Mouse (Mus musculus) hindbrain, embryonic 15.5 days (tissue): Measurements from ENCODE around the gene Tcaf2. TPM values are rescaled to one million over a fixed set of nuclear protein-coding genes. Genes with fewer than 3 reads are reported as not detected.
A peak's percentile ranks its signal among the peaks of the same experiment; 100 is the strongest.

Experiments
- ATAC-seq: fragments of 200-750 bp; cut with Nextera tagmentation; 2 replicates; pipeline ENCODE4 v1.8.0; 2017; ENCODE audit warnings: low read depth, moderate number of reproducible peaks, moderate TSS enrichment; ENCODE audit not compliant: low FRiP score
- H3K27ac ChIP-seq: fragments of 300-500 bp; sonication (generic); replicated peaks from 2 replicates; pipeline ENCODE4 v1.5.1; 2015; ENCODE audit warnings: mild to moderate bottlenecking, inconsistent platforms
- H3K27me3 ChIP-seq: fragments of 300-500 bp; sonication (generic); 2 replicates; pipeline ENCODE4 v1.6.1; 2015; ENCODE audit warnings: control low read depth, inconsistent platforms
- H3K36me3 ChIP-seq: fragments of 300-500 bp; sonication (generic); 2 replicates; pipeline ENCODE4 v1.6.1; 2015; ENCODE audit warnings: control low read depth, inconsistent platforms
- H3K4me1 ChIP-seq: fragments of 300-500 bp; sonication (generic); replicated peaks from 2 replicates; pipeline ENCODE4 v1.6.1; 2015; ENCODE audit warnings: control low read depth, inconsistent platforms
- H3K4me2 ChIP-seq: fragments of 300-500 bp; sonication (generic); 2 replicates; pipeline ENCODE4 v1.6.1; 2015; ENCODE audit warnings: moderate library complexity, mild to moderate bottlenecking, inconsistent platforms
- H3K4me3 ChIP-seq: fragments of 300-500 bp; sonication (generic); 2 replicates; pipeline ENCODE4 v1.5.1; 2015; ENCODE audit warnings: mild to moderate bottlenecking, inconsistent platforms
- H3K9ac ChIP-seq: fragments of 300-500 bp; sonication (generic); 2 replicates; pipeline ENCODE4 v1.6.1; 2015; ENCODE audit warnings: inconsistent platforms
- H3K9me3 ChIP-seq: fragments of 300-500 bp; sonication (generic); 2 replicates; pipeline ENCODE4 v1.6.1; 2016; ENCODE audit warnings: control low read depth, inconsistent platforms
- WGBS: fragments of 180-500 bp; shearing (Covaris S2); methylation state at CpG from one replicate; pipeline ENCODE4 v1.1.7; 2015; 5-methylcytosine and 5-hydroxymethylcytosine counted together
- polyA plus RNA-seq: library from polyadenylated mRNA; unstranded; fragments of >200 nt; fragmentation: Nextera tagmentation; extraction: Ambion mirVana; gene quantifications from 2 replicates; pipeline ENCODE4 v1.2.1, GENCODE M21; 2015

The Tcaf2 gene
- polyA plus RNA-seq, 1 experiment from 2014 or later: 3.1 TPM

GRCm38 (mm10) chr6:42616904-42617303 is 28.1 kb downstream of the Tcaf2 start:
- no peaks in the 10 kb centered on the region for H3K36me3 ChIP-seq
- no peak for ATAC-seq
- H3K4me1 ChIP-seq: no peaks in the 10 kb centered on the region
- H3K9ac ChIP-seq: no peak overlapping the region
- H3K9me3 ChIP-seq: no peaks in the 10 kb centered on the region
- WGBS: 71% methylated on average over 2 of the region's 2 CpGs
- no peak overlapping the region for H3K4me2 ChIP-seq
- H3K27ac ChIP-seq: no peak overlapping the region
- H3K27me3 ChIP-seq: no peaks in the 10 kb centered on the region
- no peak overlapping the region for H3K4me3 ChIP-seq

- no peak for ATAC-seq
- Histone ChIP-seq H3K27me3 (no peaks in the 10 kb centered on the region), H3K4me3 (no peak overlapping the region), H3K9ac (no peak overlapping the region), H3K36me3 (no peaks in the 10 kb centered on the region), H3K4me2 (no peak overlapping the region), H3K4me1 (no peaks in the 10 kb centered on the region), H3K27ac (no peak overlapping the region), H3K9me3 (no peaks in the 10 kb centered on the region)
Observed at GRCm38 (mm10) chr6:42612218-42612617, 32.8 kb downstream of the Tcaf2 start.

GRCm38 (mm10) chr6:42610954-42611522 is 34.0 kb downstream of the Tcaf2 start:
- ATAC-seq: no peak
- Histone ChIP-seq H3K4me2 (no peak overlapping the region), H3K27ac (no peak overlapping the region), H3K9ac (no peak overlapping the region), H3K27me3 (no peaks in the 10 kb centered on the region), H3K4me1 (no peaks in the 10 kb centered on the region), H3K4me3 (no peak overlapping the region), H3K9me3 (no peaks in the 10 kb centered on the region), H3K36me3 (no peaks in the 10 kb centered on the region)
- 79% methylated on average over 4 of the region's 4 CpGs for WGBS

GRCm38 (mm10) chr6:42597592-42597991 is 47.5 kb downstream of the Tcaf2 start, which contains the start of gene Tcaf3:
Gene Tcaf3 (minus strand): TSS chr6:42597692.
- 66% methylated on average over 4 of the region's 4 CpGs for WGBS
- Histone ChIP-seq H3K9me3 (no peaks in the 10 kb centered on the region), H3K4me3 (no peak within 1 kb of the TSS), H3K36me3 (no peaks in the 10 kb centered on the region), H3K4me1 (no peaks in the 10 kb centered on the region), H3K9ac (no peak within 1 kb of the TSS), H3K27me3 (no peaks in the 10 kb centered on the region), H3K27ac (no peak within 1 kb of the TSS), H3K4me2 (no peak within 1 kb of the TSS)
- ATAC-seq: no peak

GRCm38 (mm10) chr6:42593138-42593882 is 51.7 kb downstream of the Tcaf2 start:
- no peak for ATAC-seq
- no peaks in the 10 kb centered on the region for H3K27me3 ChIP-seq
- no peaks in the 10 kb centered on the region for H3K4me1 ChIP-seq
- H3K4me3 ChIP-seq: no peak overlapping the region
- no peak overlapping the region for H3K27ac ChIP-seq
- whole genome bisulfite sequencing: 62% methylated on average over 17 of the region's 17 CpGs
- no peaks in the 10 kb centered on the region for H3K36me3 ChIP-seq
- no peak overlapping the region for H3K4me2 ChIP-seq
- H3K9ac ChIP-seq: no peak overlapping the region
- no peaks in the 10 kb centered on the region for H3K9me3 ChIP-seq

GRCm38 (mm10) chr6:42586569-42586968 is 58.5 kb downstream of the Tcaf2 start:
- Histone ChIP-seq H3K9ac (no peak overlapping the region), H3K4me1 (no peaks in the 10 kb centered on the region), H3K36me3 (no peaks in the 10 kb centered on the region), H3K4me3 (no peak overlapping the region), H3K27me3 (no peaks in the 10 kb centered on the region), H3K9me3 (no peaks in the 10 kb centered on the region), H3K27ac (no peak overlapping the region), H3K4me2 (no peak overlapping the region)
- no peak for ATAC-seq
- 90% methylated on average over 5 of the region's 5 CpGs for WGBS

GRCm38 (mm10) chr6:42583488-42583872 is 61.6 kb downstream of the Tcaf2 start:
- H3K9me3 ChIP-seq: no peaks in the 10 kb centered on the region
- H3K36me3 ChIP-seq: no peaks in the 10 kb centered on the region
- no peak overlapping the region for H3K27ac ChIP-seq
- no peak overlapping the region for H3K4me3 ChIP-seq
- H3K27me3 ChIP-seq: no peaks in the 10 kb centered on the region
- no peak overlapping the region for H3K9ac ChIP-seq
- ATAC-seq: no peak
- WGBS: 2% methylated on average over 7 of the region's 7 CpGs
- peak overlapping the region; percentile 32 for H3K4me2 ChIP-seq
- H3K4me1 ChIP-seq: no peaks in the 10 kb centered on the region

GRCm38 (mm10) chr6:42582741-42583487 is 62.1 kb downstream of the Tcaf2 start:
- Histone ChIP-seq H3K9ac (no peak overlapping the region), H3K4me1 (no peaks in the 10 kb centered on the region), H3K27ac (no peak overlapping the region), H3K4me3 (no peak overlapping the region), H3K27me3 (no peaks in the 10 kb centered on the region), H3K36me3 (no peaks in the 10 kb centered on the region), H3K4me2 (peak overlapping the region; percentile 32), H3K9me3 (no peaks in the 10 kb centered on the region)
- 70% methylated on average over 9 of the region's 9 CpGs for WGBS
- no peak for ATAC-seq

- Histone ChIP-seq H3K4me3 (no peak overlapping the region), H3K9ac (no peak overlapping the region), H3K36me3 (no peaks in the 10 kb centered on the region), H3K9me3 (no peaks in the 10 kb centered on the region), H3K4me2 (no peak overlapping the region), H3K4me1 (no peaks in the 10 kb centered on the region), H3K27me3 (no peaks in the 10 kb centered on the region), H3K27ac (no peak overlapping the region)
- ATAC-seq: no peak
- 87% methylated on average over 4 of the region's 4 CpGs for WGBS
Observed at GRCm38 (mm10) chr6:42578678-42579077, 66.4 kb downstream of the Tcaf2 start.

- Histone ChIP-seq H3K4me2 (no peak overlapping the region), H3K27ac (no peak overlapping the region), H3K9me3 (no peaks in the 10 kb centered on the region), H3K4me1 (no peaks in the 10 kb centered on the region), H3K36me3 (no peaks in the 10 kb centered on the region), H3K9ac (no peak overlapping the region), H3K27me3 (no peaks in the 10 kb centered on the region), H3K4me3 (no peak overlapping the region)
- no peak for ATAC-seq
- 92% methylated on average over 2 of the region's 2 CpGs for WGBS
Observed at GRCm38 (mm10) chr6:42577433-42577832, 67.6 kb downstream of the Tcaf2 start.
